Mouse (Mus musculus): ENCODE results near the gene Sec61a2. TPM values are rescaled to one million over a fixed set of nuclear protein-coding genes. Genes with fewer than 3 reads are reported as not detected.

The Sec61a2 gene
- 76.8 and 87.2 TPM in 2 replicates for polyA plus RNA-seq (2016; fragmentation: Nextera tagmentation; extraction: Ambion mirVana)

- H3K27me3 ChIP-seq (ENCODE audit: insufficient read depth, poor library complexity, severe bottlenecking): no peaks in the 10 kb centered on the region
- peak within 1 kb of the TSS; percentile 92 for H3K4me3 ChIP-seq
- H3K4me1 ChIP-seq (replicated peaks): peaks cover 9% of the 10 kb centered on the region; the same call in 1 of the 2 replicates
- H3K9me3 ChIP-seq: no peaks in the 10 kb centered on the region
- DNase-seq (ENCODE audit: low spot score): peak; percentile 100
- peaks cover 35% of the 10 kb centered on the region for H3K36me3 ChIP-seq
- H3K27ac ChIP-seq: peak within 1 kb of the TSS; percentile 95
- under 1% methylated on average over 62 of the region's 62 CpGs for WGBS
Observed at GRCm38 (mm10) chr2:5894843-5895570, at the start of gene Sec61a2. Gene Sec61a2, minus strand, starts transcription at chr2:5895432.

- no peaks in the 10 kb centered on the region for H3K36me3 ChIP-seq
- peak overlapping the region; percentile 69 for H3K4me3 ChIP-seq
- 33% methylated on average over 4 of the region's 4 CpGs for WGBS
- H3K4me1 ChIP-seq (replicated peaks): peaks cover 15% of the 10 kb centered on the region
- H3K27ac ChIP-seq: peak overlapping the region; percentile 83; the same call in 1 of the 2 replicates
- no peak for DNase-seq (ENCODE audit: low spot score)
- no peaks in the 10 kb centered on the region for H3K27me3 ChIP-seq (ENCODE audit: insufficient read depth, poor library complexity, severe bottlenecking)
- H3K9me3 ChIP-seq: no peaks in the 10 kb centered on the region
Observed at GRCm38 (mm10) chr2:5943071-5943470, 47.8 kb upstream of the Sec61a2 start.

- peak; percentile 81 for DNase-seq (ENCODE audit: low spot score)
- H3K4me3 ChIP-seq: peak within 1 kb of the TSS; percentile 69
- H3K27ac ChIP-seq: peak within 1 kb of the TSS; percentile 83
- under 1% methylated on average over 36 of the region's 36 CpGs for WGBS
- H3K4me1 ChIP-seq (replicated peaks): peaks cover 15% of the 10 kb centered on the region
- H3K36me3 ChIP-seq: no peaks in the 10 kb centered on the region
- no peaks in the 10 kb centered on the region for H3K9me3 ChIP-seq
- H3K27me3 ChIP-seq (ENCODE audit: insufficient read depth, poor library complexity, severe bottlenecking): no peaks in the 10 kb centered on the region
Observed at GRCm38 (mm10) chr2:5942416-5943032, 47.3 kb upstream of the Sec61a2 start, which contains the start of gene Dhtkd1. Gene Dhtkd1, minus strand, starts transcription at chr2:5942792.

- Histone ChIP-seq H3K27ac (peak overlapping the region; percentile 83), H3K4me3 (peak overlapping the region; percentile 69), H3K36me3 (no peaks in the 10 kb centered on the region), H3K4me1 (replicated peaks) (peaks cover 15% of the 10 kb centered on the region), H3K9me3 (no peaks in the 10 kb centered on the region), H3K27me3 (ENCODE audit: insufficient read depth, poor library complexity, severe bottlenecking) (no peaks in the 10 kb centered on the region)
- DNase-seq (ENCODE audit: low spot score): no peak
- 59% methylated on average over 11 of the region's 11 CpGs for WGBS
Observed at GRCm38 (mm10) chr2:5941861-5942415, 46.7 kb upstream of the Sec61a2 start.

GRCm38 (mm10) chr2:5940936-5941335 is 45.7 kb upstream of the Sec61a2 start:
- no peak for DNase-seq (ENCODE audit: low spot score)
- Histone ChIP-seq H3K9me3 (no peaks in the 10 kb centered on the region), H3K27me3 (ENCODE audit: insufficient read depth, poor library complexity, severe bottlenecking) (no peaks in the 10 kb centered on the region), H3K36me3 (no peaks in the 10 kb centered on the region), H3K4me3 (no peak overlapping the region), H3K4me1 (replicated peaks) (peaks cover 15% of the 10 kb centered on the region), H3K27ac (no peak overlapping the region)
- 93% methylated on average over 9 of the region's 9 CpGs for WGBS

GRCm38 (mm10) chr2:5939911-5940310 is 44.7 kb upstream of the Sec61a2 start:
- Histone ChIP-seq H3K4me1 (replicated peaks) (peaks cover 15% of the 10 kb centered on the region), H3K36me3 (no peaks in the 10 kb centered on the region)
- DNase-seq (ENCODE audit: low spot score): no peak

GRCm38 (mm10) chr2:5939319-5939718 is 44.1 kb upstream of the Sec61a2 start:
- 89% methylated on average over 3 of the region's 3 CpGs for WGBS
- no peaks in the 10 kb centered on the region for H3K9me3 ChIP-seq
- H3K4me1 ChIP-seq (replicated peaks): peaks cover 15% of the 10 kb centered on the region
- no peaks in the 10 kb centered on the region for H3K36me3 ChIP-seq
- no peaks in the 10 kb centered on the region for H3K27me3 ChIP-seq (ENCODE audit: insufficient read depth, poor library complexity, severe bottlenecking)
- H3K27ac ChIP-seq: no peak overlapping the region
- no peak overlapping the region for H3K4me3 ChIP-seq
- DNase-seq (ENCODE audit: low spot score): no peak

More at GRCm38 (mm10) chr2:5939911-5940310, 44.7 kb upstream of the Sec61a2 start:
- 91% methylated on average over 14 of the region's 14 CpGs for WGBS
- Histone ChIP-seq H3K9me3 (no peaks in the 10 kb centered on the region), H3K27me3 (ENCODE audit: insufficient read depth, poor library complexity, severe bottlenecking) (no peaks in the 10 kb centered on the region), H3K27ac (no peak overlapping the region), H3K4me3 (no peak overlapping the region)

- Histone ChIP-seq H3K4me3 (no peak overlapping the region), H3K27ac (no peak overlapping the region), H3K4me1 (replicated peaks) (no peaks in the 10 kb centered on the region), H3K9me3 (no peaks in the 10 kb centered on the region), H3K27me3 (ENCODE audit: insufficient read depth, poor library complexity, severe bottlenecking) (no peaks in the 10 kb centered on the region), H3K36me3 (no peaks in the 10 kb centered on the region)
- no peak for DNase-seq (ENCODE audit: low spot score)
- WGBS: 93% methylated on average over 4 of the region's 4 CpGs
Observed at GRCm38 (mm10) chr2:5936550-5936949, 41.3 kb upstream of the Sec61a2 start.

- Histone ChIP-seq H3K27ac (no peak overlapping the region), H3K9me3 (no peaks in the 10 kb centered on the region), H3K36me3 (no peaks in the 10 kb centered on the region), H3K4me3 (no peak overlapping the region), H3K4me1 (replicated peaks) (no peaks in the 10 kb centered on the region), H3K27me3 (ENCODE audit: insufficient read depth, poor library complexity, severe bottlenecking) (no peaks in the 10 kb centered on the region)
- 83% methylated on average over 6 of the region's 6 CpGs for WGBS
- no peak for DNase-seq (ENCODE audit: low spot score)
Observed at GRCm38 (mm10) chr2:5936068-5936467, 40.8 kb upstream of the Sec61a2 start.

- Histone ChIP-seq H3K27me3 (ENCODE audit: insufficient read depth, poor library complexity, severe bottlenecking) (no peaks in the 10 kb centered on the region), H3K27ac (no peak overlapping the region), H3K9me3 (no peaks in the 10 kb centered on the region), H3K4me1 (replicated peaks) (no peaks in the 10 kb centered on the region), H3K4me3 (no peak overlapping the region), H3K36me3 (peaks cover 8% of the 10 kb centered on the region)
- 93% methylated on average over 3 of the region's 3 CpGs for WGBS
- DNase-seq (ENCODE audit: low spot score): no peak
Observed at GRCm38 (mm10) chr2:5934936-5935335, 39.7 kb upstream of the Sec61a2 start.

GRCm38 (mm10) chr2:5931938-5932337 is 36.7 kb upstream of the Sec61a2 start:
- WGBS: 92% methylated on average over 5 of the region's 5 CpGs

GRCm38 (mm10) chr2:5930291-5931054 is 35.2 kb upstream of the Sec61a2 start:
- WGBS: 90% methylated on average over 18 of the region's 18 CpGs
- Histone ChIP-seq H3K9me3 (no peaks in the 10 kb centered on the region), H3K27ac (no peak overlapping the region), H3K4me3 (no peak overlapping the region), H3K4me1 (replicated peaks) (no peaks in the 10 kb centered on the region), H3K36me3 (peaks cover 33% of the 10 kb centered on the region), H3K27me3 (ENCODE audit: insufficient read depth, poor library complexity, severe bottlenecking) (no peaks in the 10 kb centered on the region)
- no peak for DNase-seq (ENCODE audit: low spot score)

More at GRCm38 (mm10) chr2:5931938-5932337, 36.7 kb upstream of the Sec61a2 start:
- H3K4me3 ChIP-seq: no peak overlapping the region
- peaks cover 33% of the 10 kb centered on the region for H3K36me3 ChIP-seq
- no peaks in the 10 kb centered on the region for H3K4me1 ChIP-seq (replicated peaks)
- no peaks in the 10 kb centered on the region for H3K27me3 ChIP-seq (ENCODE audit: insufficient read depth, poor library complexity, severe bottlenecking)
- H3K27ac ChIP-seq: no peak overlapping the region
- DNase-seq (ENCODE audit: low spot score): no peak
- no peaks in the 10 kb centered on the region for H3K9me3 ChIP-seq

Data from hindbrain, embryonic 10.5 days (tissue).